ENCODE assay signal across 8 mouse cellular contexts in genomic region chr13:100892204-100892603, GRCm38 (mm10). TPM values are rescaled to one million over a fixed set of nuclear protein-coding genes. Genes with fewer than 3 reads are reported as not detected.
A peak's percentile ranks its signal among the peaks of the same experiment; 100 is the strongest.
DNase-seq lines count a peak whose midpoint lies in the region; ATAC-seq and TF ChIP-seq lines count a peak whose summit lies in the region.

No protein-coding gene starts in this region.

- no peaks in the 10 kb centered on the region for H3K9me3 ChIP-seq in embryonic facial prominence, embryonic 11.5 days (replicated peaks; ENCODE audit: control insufficient read depth, low read length)
- H3K9me3 ChIP-seq in heart, embryonic 13.5 days: no peaks in the 10 kb centered on the region
- no peaks in the 10 kb centered on the region for H3K9me3 ChIP-seq in liver, embryonic 14.5 days (ENCODE audit: control insufficient read depth, low read length)
- H3K9me3 ChIP-seq in neural tube, embryonic 14.5 days (ENCODE audit: control insufficient read depth, low read length): no peaks in the 10 kb centered on the region

- no peaks in the 10 kb centered on the region for H3K36me3 ChIP-seq in embryonic facial prominence, embryonic 11.5 days (replicated peaks; ENCODE audit: control insufficient read depth, insufficient read depth, low read depth, low read length)
- no peaks in the 10 kb centered on the region for H3K36me3 ChIP-seq in heart, embryonic 13.5 days
- H3K36me3 ChIP-seq in liver, embryonic 14.5 days (replicated peaks; ENCODE audit: control insufficient read depth, insufficient read depth, low read depth): no peaks in the 10 kb centered on the region
- no peaks in the 10 kb centered on the region for H3K36me3 ChIP-seq in neural tube, embryonic 14.5 days (ENCODE audit: control insufficient read depth, insufficient read depth, low read length)

- H3K4me2 ChIP-seq in embryonic facial prominence, embryonic 11.5 days (ENCODE audit: low read depth, low read length): no peak overlapping the region
- H3K4me2 ChIP-seq in heart, embryonic 13.5 days: peak overlapping the region; percentile 42
- no peak overlapping the region for H3K4me2 ChIP-seq in liver, embryonic 14.5 days (ENCODE audit: low read depth)
- peak overlapping the region; percentile 39 for H3K4me2 ChIP-seq in neural tube, embryonic 14.5 days (ENCODE audit: low read depth, low read length)

- no peak overlapping the region for H3K27ac ChIP-seq in embryonic facial prominence, embryonic 11.5 days (replicated peaks; ENCODE audit: low read depth, low read length)
- H3K27ac ChIP-seq in heart, embryonic 13.5 days (replicated peaks): no peak overlapping the region
- H3K27ac ChIP-seq in liver, embryonic 14.5 days: no peak overlapping the region
- peak overlapping the region; percentile 6; the same call in 1 of the 2 replicates for H3K27ac ChIP-seq in neural tube, embryonic 14.5 days (ENCODE audit: low read depth, low read length)

- TF ChIP-seq EP300 in liver, embryonic 14.5 days (IDR thresholded peaks at IDR 0.05; ENCODE audit: low read depth): no peak

- ATAC-seq in embryonic facial prominence, embryonic 11.5 days (replicated peaks; ENCODE audit: insufficient number of reproducible peaks, low FRiP score, low TSS enrichment, low read depth): 0 out of 2 replicates have a peak, but pooled peaks have one; percentile 34
- no peak for ATAC-seq in heart, embryonic 13.5 days (ENCODE audit: extremely low read depth, insufficient number of reproducible peaks, low FRiP score, low TSS enrichment)
- ATAC-seq in liver, embryonic 14.5 days (ENCODE audit: insufficient read depth): no peak
- ATAC-seq in neural tube, embryonic 14.5 days (ENCODE audit: low read depth): peak; percentile 81

- no peaks in the 10 kb centered on the region for H3K27me3 ChIP-seq in embryonic facial prominence, embryonic 11.5 days (ENCODE audit: control insufficient read depth, insufficient read depth, low read length)
- H3K27me3 ChIP-seq in heart, embryonic 13.5 days (replicated peaks): no peaks in the 10 kb centered on the region
- H3K27me3 ChIP-seq in liver, embryonic 14.5 days (ENCODE audit: control insufficient read depth, insufficient read depth, low read length): no peaks in the 10 kb centered on the region
- H3K27me3 ChIP-seq in neural tube, embryonic 14.5 days (ENCODE audit: control insufficient read depth, insufficient read depth, low read length): no peaks in the 10 kb centered on the region

- WGBS in embryonic facial prominence, embryonic 11.5 days: 20% methylated on average over 13 of the region's 13 CpGs
- 20% methylated on average over 13 of the region's 13 CpGs for WGBS in heart, embryonic 13.5 days
- 16% methylated on average over 13 of the region's 13 CpGs for WGBS in liver, embryonic 14.5 days (ENCODE audit: insufficient replicate concordance)
- WGBS in neural tube, embryonic 14.5 days: 19% methylated on average over 13 of the region's 13 CpGs

- TF ChIP-seq CTCF in liver, embryonic 14.5 days (IDR thresholded peaks at IDR 0.05; ENCODE audit: low read depth): peak; percentile 98

- H3K9ac ChIP-seq in embryonic facial prominence, embryonic 11.5 days (replicated peaks; ENCODE audit: low read length): no peak overlapping the region
- no peak overlapping the region for H3K9ac ChIP-seq in heart, embryonic 13.5 days
- H3K9ac ChIP-seq in liver, embryonic 14.5 days (replicated peaks): no peak overlapping the region
- H3K9ac ChIP-seq in neural tube, embryonic 14.5 days (replicated peaks; ENCODE audit: low read depth, low read length): no peak overlapping the region

- H3K4me3 ChIP-seq in embryonic facial prominence, embryonic 11.5 days (ENCODE audit: low read depth, low read length): no peak overlapping the region
- H3K4me3 ChIP-seq in heart, embryonic 13.5 days: no peak overlapping the region
- no peak overlapping the region for H3K4me3 ChIP-seq in liver, embryonic 14.5 days (ENCODE audit: insufficient read depth in 1 of 2, low read depth in 2 of 2, low read length in 2 of 2)
- no peak overlapping the region for H3K4me3 ChIP-seq in neural tube, embryonic 14.5 days (ENCODE audit: low read depth, low read length)

- DNase-seq in B cell, adult 2 months: peak; percentile 73 to 75
- peak; percentile 78 for DNase-seq in adrenal gland, postnatal 14 days
- peak; percentile 83 for DNase-seq in embryonic facial prominence, embryonic 11.5 days (ENCODE audit: low spot score)
- peak; percentile 65 for DNase-seq in kidney, postnatal 14 days
- peak in 1 of 3 experiments; percentile 12 for DNase-seq in liver, embryonic 14.5 days (ENCODE audit: low read depth in 3 of 3, low spot score in 3 of 3)
- DNase-seq in testis, postnatal 10 days (ENCODE audit: low spot score): peak; percentile 87

- no peaks in the 10 kb centered on the region for H3K4me1 ChIP-seq in embryonic facial prominence, embryonic 11.5 days (ENCODE audit: control insufficient read depth, insufficient read depth, low read length)
- H3K4me1 ChIP-seq in heart, embryonic 13.5 days: no peaks in the 10 kb centered on the region
- H3K4me1 ChIP-seq in liver, embryonic 14.5 days (replicated peaks; ENCODE audit: control insufficient read depth in 2 of 2, insufficient read depth in 2 of 2, low read length in 1 of 2): peaks cover 0 to 2% of the 10 kb centered on the region in 2 experiments; a peak in 1 of 4 replicates
- 0 out of 2 replicates have a peak, but pooled peaks cover 3% of the 10 kb centered on the region for H3K4me1 ChIP-seq in neural tube, embryonic 14.5 days (ENCODE audit: control insufficient read depth, insufficient read depth, low read length)

RNA-seq across cellular contexts. Expression of gene Slc30a5, which starts 59.0 kb away (rescaled TPM):
- 45.4 and 48.1 TPM in 2 replicates for total RNA-seq in adrenal gland, postnatal 14 days (2021)
- 53.7 and 62.0 TPM in 2 replicates for polyA plus RNA-seq in embryonic facial prominence, embryonic 11.5 days (2014; fragmentation: Nextera tagmentation; extraction: Ambion mirVana)
- polyA plus RNA-seq in heart, embryonic 13.5 days (2015; fragmentation: Nextera tagmentation; extraction: Ambion mirVana): 31.0 and 31.3 TPM in 2 replicates
- polyA plus RNA-seq in liver, embryonic 14.5 days (2012; rRNA removed): 15.6 and 20.6 TPM in 2 replicates
- 27.4 and 30.4 TPM in 2 replicates for polyA plus RNA-seq in liver, embryonic 14.5 days (2014; fragmentation: Nextera tagmentation; extraction: Ambion mirVana)
- 40.2 and 45.3 TPM in 2 replicates for polyA plus RNA-seq in neural tube, embryonic 14.5 days (2014; fragmentation: Nextera tagmentation; extraction: Ambion mirVana)

Comparison
In these comparisons a context has a peak if more than half of its experiments do, and no peak if none do; other contexts are left out.
1. ATAC-seq: peak in embryonic facial prominence, embryonic 11.5 days (single experiment) and neural tube, embryonic 14.5 days (single experiment); none in heart, embryonic 13.5 days (single experiment) and liver, embryonic 14.5 days (single experiment).
2. H3K4me2 ChIP-seq: peak in heart, embryonic 13.5 days (single experiment) and neural tube, embryonic 14.5 days (single experiment); none in embryonic facial prominence, embryonic 11.5 days (single experiment) and liver, embryonic 14.5 days (single experiment).